Mouse (Mus musculus): Measurements from ENCODE around the gene P3h3. TPM values are rescaled to one million over a fixed set of nuclear protein-coding genes. Genes with fewer than 3 reads are reported as not detected.

The P3h3 gene
- polyA plus RNA-seq, 1 experiment = 1.1 TPM

- Histone ChIP-seq H3K36me3 (ENCODE audit: control insufficient read depth, insufficient read depth) (no peaks in the 10 kb centered on the region), H3ac (ENCODE audit: control insufficient read depth, insufficient read length) (no peak overlapping the region), H3K4me3 (no peak overlapping the region), H3K79me2 (ENCODE audit: control insufficient read depth, insufficient read depth) (no peaks in the 10 kb centered on the region), H3K4me2 (ENCODE audit: low read depth) (peak overlapping the region; percentile 12), H3K27me3 (ENCODE audit: control insufficient read depth, insufficient read depth, insufficient read length) (no peaks in the 10 kb centered on the region)
- TF ChIP-seq USF1 (IDR thresholded peaks at IDR 0.05; ENCODE audit: low read depth) (no peak), SRF (IDR thresholded peaks at IDR 0.05; ENCODE audit: control insufficient read depth, insufficient read length, low read depth) (no peak), CEBPB (IDR thresholded peaks at IDR 0.05; ENCODE audit: insufficient read depth, poor library complexity, severe bottlenecking) (0 out of 2 replicates have a peak, but pooled peaks have one; percentile 54), POLR2AphosphoS2 (IDR thresholded peaks at IDR 0.05; ENCODE audit: insufficient read length, low read depth) (no peak), TCF3 (IDR thresholded peaks at IDR 0.05; ENCODE audit: insufficient read length, low read depth) (no peak)
Observed at GRCm38 (mm10) chr6:124796200-124796599, 61.4 kb downstream of the P3h3 start.

GRCm38 (mm10) chr6:124795781-124796180 lies 61.8 kb downstream of the P3h3 start:
- Histone ChIP-seq H3K27me3 (ENCODE audit: control insufficient read depth, insufficient read depth, insufficient read length) (no peaks in the 10 kb centered on the region), H3K79me2 (ENCODE audit: control insufficient read depth, insufficient read depth) (no peaks in the 10 kb centered on the region), H3ac (ENCODE audit: control insufficient read depth, insufficient read length) (no peak overlapping the region), H3K4me3 (no peak overlapping the region), H3K36me3 (ENCODE audit: control insufficient read depth, insufficient read depth) (no peaks in the 10 kb centered on the region), H3K4me2 (ENCODE audit: low read depth) (peak overlapping the region; percentile 12)
- TF ChIP-seq POLR2A (IDR thresholded peaks at IDR 0.05; ENCODE audit: insufficient read length, low read depth) = no peak
- no peak for TF ChIP-seq POLR2AphosphoS2 (IDR thresholded peaks at IDR 0.05; ENCODE audit: insufficient read length, low read depth)
- no peak for TF ChIP-seq TCF12 (IDR thresholded peaks at IDR 0.05; ENCODE audit: insufficient read depth, poor library complexity, severe bottlenecking)
- TF ChIP-seq E2F4 (IDR thresholded peaks at IDR 0.05; ENCODE audit: insufficient read depth) = no peak
- no peak for TF ChIP-seq CEBPB (IDR thresholded peaks at IDR 0.05; ENCODE audit: insufficient read depth, poor library complexity, severe bottlenecking)
- TF ChIP-seq REST (IDR thresholded peaks at IDR 0.05; ENCODE audit: insufficient read depth, insufficient read length) = no peak
- TF ChIP-seq MYOG (IDR thresholded peaks at IDR 0.05; ENCODE audit: control insufficient read depth in 1 of 3, insufficient read depth in 1 of 3, insufficient read length in 2 of 3, low read depth in 2 of 3) = no peak
- TF ChIP-seq SRF (IDR thresholded peaks at IDR 0.05; ENCODE audit: control insufficient read depth, insufficient read length, low read depth) = no peak
- TF ChIP-seq MYOD1 (IDR thresholded peaks at IDR 0.05; ENCODE audit: control insufficient read depth in 1 of 3, insufficient read length in 2 of 3, low read depth in 2 of 3) = no peak
- TF ChIP-seq MAX (IDR thresholded peaks at IDR 0.05; ENCODE audit: low read depth) = no peak
- no peak for TF ChIP-seq USF1 (IDR thresholded peaks at IDR 0.05; ENCODE audit: low read depth)
- TF ChIP-seq TCF3 (IDR thresholded peaks at IDR 0.05; ENCODE audit: insufficient read length, low read depth) = no peak

GRCm38 (mm10) chr6:124791911-124792310 lies 65.6 kb downstream of the P3h3 start:
- Histone ChIP-seq H3K79me2 (ENCODE audit: control insufficient read depth, insufficient read depth) (no peaks in the 10 kb centered on the region), H3K36me3 (ENCODE audit: control insufficient read depth, insufficient read depth) (no peaks in the 10 kb centered on the region), H3K4me2 (ENCODE audit: low read depth) (no peak overlapping the region), H3K4me3 (no peak overlapping the region), H3K27me3 (ENCODE audit: control insufficient read depth, insufficient read depth, insufficient read length) (no peaks in the 10 kb centered on the region), H3ac (ENCODE audit: control insufficient read depth, insufficient read length) (no peak overlapping the region)
- TF ChIP-seq MYOG (IDR thresholded peaks at IDR 0.05; ENCODE audit: control insufficient read depth in 1 of 3, insufficient read depth in 1 of 3, insufficient read length in 2 of 3, low read depth in 2 of 3) (no peak), POLR2AphosphoS2 (IDR thresholded peaks at IDR 0.05; ENCODE audit: insufficient read length, low read depth) (no peak)

Other genes with a start within 250 kb of the P3h3 start
- 0.07 TPM for gene C1s2, start 221.7 kb downstream of the P3h3 start, polyA plus RNA-seq (2012; fragmentation: generic; extraction: Trizol)
- 138 TPM for gene Lpcat3, start 194.7 kb downstream of the P3h3 start, polyA plus RNA-seq (2012; fragmentation: generic; extraction: Trizol)
- gene Emg1, start 145.6 kb downstream of the P3h3 start, polyA plus RNA-seq (2012; fragmentation: generic; extraction: Trizol) = 103 TPM
- gene Phb2, start 145.4 kb downstream of the P3h3 start, polyA plus RNA-seq (2012; fragmentation: generic; extraction: Trizol) = 339 TPM
- 3.1 TPM for gene Ptpn6, start 119.0 kb downstream of the P3h3 start, polyA plus RNA-seq (2012; fragmentation: generic; extraction: Trizol)
- 287 TPM for gene Grcc10, start 116.4 kb downstream of the P3h3 start, polyA plus RNA-seq (2012; fragmentation: generic; extraction: Trizol)
- not detected for gene Gm45234, start 101.7 kb downstream of the P3h3 start, polyA plus RNA-seq (2012; fragmentation: generic; extraction: Trizol)
- 39.4 TPM for gene Atn1, start 101.2 kb downstream of the P3h3 start, polyA plus RNA-seq (2012; fragmentation: generic; extraction: Trizol)
- gene Eno2, start 88.1 kb downstream of the P3h3 start, polyA plus RNA-seq (2012; fragmentation: generic; extraction: Trizol) = 19.5 TPM
- 0.13 TPM for gene Lrrc23, start 78.0 kb downstream of the P3h3 start, polyA plus RNA-seq (2012; fragmentation: generic; extraction: Trizol)
- 41.2 TPM for gene Spsb2, start 49.1 kb downstream of the P3h3 start, polyA plus RNA-seq (2012; fragmentation: generic; extraction: Trizol)
- 1,480 TPM for gene Tpi1, start 43.5 kb downstream of the P3h3 start, polyA plus RNA-seq (2012; fragmentation: generic; extraction: Trizol)
- 123 TPM for gene Usp5, start 28.3 kb downstream of the P3h3 start, polyA plus RNA-seq (2012; fragmentation: generic; extraction: Trizol)
- gene Cdca3, start 28.2 kb downstream of the P3h3 start, polyA plus RNA-seq (2012; fragmentation: generic; extraction: Trizol) = 28.8 TPM
- 0.11 TPM for gene Gnb3, start 17.5 kb downstream of the P3h3 start, polyA plus RNA-seq (2012; fragmentation: generic; extraction: Trizol)
- 0.02 TPM for gene Gpr162, start 6.2 kb upstream of the P3h3 start, polyA plus RNA-seq (2012; fragmentation: generic; extraction: Trizol)
- gene Cd4, start 30.5 kb upstream of the P3h3 start, polyA plus RNA-seq (2012; fragmentation: generic; extraction: Trizol) = not detected
- 0.41 TPM for gene Lag3, start 54.0 kb upstream of the P3h3 start, polyA plus RNA-seq (2012; fragmentation: generic; extraction: Trizol)
- gene Ptms, start 62.4 kb upstream of the P3h3 start, polyA plus RNA-seq (2012; fragmentation: generic; extraction: Trizol) = 1,462 TPM
- gene Mlf2, start 73.6 kb upstream of the P3h3 start, polyA plus RNA-seq (2012; fragmentation: generic; extraction: Trizol) = 384 TPM
- 142 TPM for gene Cops7a, start 107.8 kb upstream of the P3h3 start, polyA plus RNA-seq (2012; fragmentation: generic; extraction: Trizol)
- 1.1 TPM for gene Pianp, start 138.9 kb upstream of the P3h3 start, polyA plus RNA-seq (2012; fragmentation: generic; extraction: Trizol)
- 20.8 TPM for gene Zfp384, start 151.4 kb upstream of the P3h3 start, polyA plus RNA-seq (2012; fragmentation: generic; extraction: Trizol)
- gene Ing4, start 182.0 kb upstream of the P3h3 start, polyA plus RNA-seq (2012; fragmentation: generic; extraction: Trizol) = 31.2 TPM
- 1.4 TPM for gene Acrbp, start 191.9 kb upstream of the P3h3 start, polyA plus RNA-seq (2012; fragmentation: generic; extraction: Trizol)
- not detected for gene Lpar5, start 210.2 kb upstream of the P3h3 start, polyA plus RNA-seq (2012; fragmentation: generic; extraction: Trizol)
- gene Chd4, start 238.2 kb upstream of the P3h3 start, polyA plus RNA-seq (2012; fragmentation: generic; extraction: Trizol) = 133 TPM

Data from myocyte (in vitro differentiated cells).